Mouse (Mus musculus): ENCODE measurements at regions not wholly inside any gene's neighbourhood (a gene's known extent, or its start where the extent isn't known, plus 50 kb on each side); places are given as distances from the start of the nearest gene placed in this dataset.

DNA sequence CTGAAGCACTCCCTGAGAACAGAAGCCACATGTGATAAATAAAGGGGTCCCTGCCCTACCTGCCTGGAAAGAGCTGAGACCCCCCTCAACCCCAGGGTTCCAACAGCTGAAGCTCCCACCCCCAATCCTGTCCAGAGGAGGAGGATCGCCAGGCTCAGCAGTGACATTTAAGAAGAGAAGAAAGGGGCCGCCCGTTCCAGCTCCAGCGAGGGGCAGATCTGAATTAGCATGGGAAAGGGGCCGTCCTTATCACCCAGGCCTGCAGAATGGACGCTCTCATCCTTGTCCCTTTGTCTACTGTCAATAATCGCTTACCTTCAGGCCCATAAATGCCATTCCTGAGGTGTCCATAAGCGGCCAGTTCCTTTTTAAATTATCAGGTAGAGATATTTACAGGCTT lies 92.0 kb downstream of the Fam53a start:
- TF ChIP-seq CHD1 (IDR thresholded peaks at IDR 0.05; ENCODE audit: low read depth, low read length) = no peak
- TF ChIP-seq KAT2A (IDR thresholded peaks at IDR 0.05; ENCODE audit: insufficient replicate concordance, low read length) = no peak
- TF ChIP-seq USF2 (conservative IDR thresholded peaks at IDR 0.05; ENCODE audit: low read depth, low read length) = no peak
- no peak for TF ChIP-seq SIN3A (IDR thresholded peaks at IDR 0.05; ENCODE audit: low read length)
- TF ChIP-seq EP300 (IDR thresholded peaks at IDR 0.05; ENCODE audit: low read length) = no peak
- no peak for TF ChIP-seq CTCF (conservative IDR thresholded peaks at IDR 0.05 in 1 of 2, IDR thresholded peaks at IDR 0.05 in 1 of 2; ENCODE audit: low read depth in 2 of 2, low read length in 2 of 2)
- TF ChIP-seq POLR2A (IDR thresholded peaks at IDR 0.05; ENCODE audit: low read depth, low read length) = no peak
- no peak for TF ChIP-seq TCF12 (IDR thresholded peaks at IDR 0.05; ENCODE audit: low read depth, low read length)
- no peak for TF ChIP-seq RAD21 (IDR thresholded peaks at IDR 0.05; ENCODE audit: low read depth, low read length)
- TF ChIP-seq MXI1 (IDR thresholded peaks at IDR 0.05; ENCODE audit: low read depth, low read length) = no peak
- TF ChIP-seq TBP (conservative IDR thresholded peaks at IDR 0.05; ENCODE audit: low read depth, low read length) = no peak
- TF ChIP-seq POLR2AphosphoS2 (IDR thresholded peaks at IDR 0.05; ENCODE audit: low read depth, low read length) = no peak
- no peak for TF ChIP-seq MEF2A (IDR thresholded peaks at IDR 0.05; ENCODE audit: borderline replicate concordance, low read depth, low read length)

All from CH12.LX (cell line).